In genomic region chr14:122181078-122181814, GRCm38 (mm10) we compare ENCODE assay signal across 8 mouse cellular contexts. TPM values are rescaled to one million over a fixed set of nuclear protein-coding genes. Genes with fewer than 3 reads are reported as not detected.
DNase-seq lines count a peak whose midpoint lies in the region; ATAC-seq and TF ChIP-seq lines count a peak whose summit lies in the region.

Gene Clybl, plus strand, starts transcription at chr14:122181704.

- H3K27me3 ChIP-seq in forebrain, embryonic 15.5 days, result 0 out of 2 replicates have a peak, but pooled peaks cover 3% of the 10 kb centered on the region
- H3K27me3 ChIP-seq in lung, embryonic 14.5 days (ENCODE audit: insufficient read depth, low read length), result no peaks in the 10 kb centered on the region
- H3K27me3 ChIP-seq in thymus, adult 2 months (ENCODE audit: control insufficient read depth, insufficient read depth, low read length), result no peaks in the 10 kb centered on the region

- no peak for TF ChIP-seq CTCF in layer of hippocampus, adult 2 months (conservative IDR thresholded peaks at IDR 0.05)
- no peak for TF ChIP-seq CTCF in lung, embryonic 14.5 days (IDR thresholded peaks at IDR 0.05; ENCODE audit: low read depth)
- TF ChIP-seq CTCF in olfactory bulb, adult 2 months (IDR thresholded peaks at IDR 0.05; ENCODE audit: insufficient read depth, low read depth, low read length), result no peak
- TF ChIP-seq CTCF in thymus, adult 2 months (IDR thresholded peaks at IDR 0.05; ENCODE audit: borderline replicate concordance, control insufficient read depth, extremely low read depth, insufficient read depth, low read length, poor library complexity), result no peak

- in situ Hi-C loops in ES-E14 (cut with MboI; ENCODE audit: low sequenced_read_pairs in 2 of 2, unreplicated experiment in 2 of 2), result no loop called here

- no peaks in the 10 kb centered on the region for H3K9me3 ChIP-seq in ES-E14 (ENCODE audit: control insufficient read depth, insufficient read depth, low read depth, low read length)
- no peaks in the 10 kb centered on the region for H3K9me3 ChIP-seq in forebrain, embryonic 15.5 days
- no peaks in the 10 kb centered on the region for H3K9me3 ChIP-seq in lung, embryonic 14.5 days (ENCODE audit: low read depth, low read length)

- peak within 1 kb of the TSS; percentile 83 for H3K4me2 ChIP-seq in forebrain, embryonic 15.5 days (replicated peaks)
- peak within 1 kb of the TSS; percentile 68 for H3K4me2 ChIP-seq in lung, embryonic 14.5 days

- peak within 1 kb of the TSS; percentile 37; the same call in 1 of the 2 replicates for H3K27ac ChIP-seq in ES-E14 (ENCODE audit: insufficient read depth, low read depth, low read length, poor library complexity, severe bottlenecking)
- H3K27ac ChIP-seq in forebrain, embryonic 15.5 days (replicated peaks), result no peak within 1 kb of the TSS
- H3K27ac ChIP-seq in layer of hippocampus, adult 2 months, result peak within 1 kb of the TSS; percentile 91
- peak within 1 kb of the TSS; percentile 32 for H3K27ac ChIP-seq in lung, embryonic 14.5 days (ENCODE audit: low read depth)
- H3K27ac ChIP-seq in olfactory bulb, adult 2 months (ENCODE audit: insufficient read depth, low read depth, low read length), result no peak within 1 kb of the TSS
- no peak within 1 kb of the TSS for H3K27ac ChIP-seq in thymus, adult 2 months (ENCODE audit: control insufficient read depth, insufficient read depth, low read length)

- no peaks in the 10 kb centered on the region for H3K36me3 ChIP-seq in ES-E14 (ENCODE audit: control insufficient read depth, insufficient read depth, low read length, poor library complexity, severe bottlenecking)
- no peaks in the 10 kb centered on the region for H3K36me3 ChIP-seq in forebrain, embryonic 15.5 days
- H3K36me3 ChIP-seq in lung, embryonic 14.5 days (ENCODE audit: insufficient read depth), result no peaks in the 10 kb centered on the region
- no peaks in the 10 kb centered on the region for H3K36me3 ChIP-seq in thymus, adult 2 months (ENCODE audit: control insufficient read depth, insufficient read depth, low read length)

- ATAC-seq in forebrain, embryonic 15.5 days (replicated peaks), result peak; percentile 97
- ATAC-seq in lung, embryonic 14.5 days (ENCODE audit: insufficient read depth), result peak; percentile 99

- TF ChIP-seq POLR2A in olfactory bulb, adult 2 months (IDR thresholded peaks at IDR 0.05; ENCODE audit: insufficient read depth, low read depth, low read length), result no peak
- peak; percentile 42; the same call in 1 of the 2 replicates for TF ChIP-seq POLR2A in thymus, adult 2 months (IDR thresholded peaks at IDR 0.05; ENCODE audit: control insufficient read depth, extremely low read depth, insufficient read depth, low read length, poor library complexity)

- peaks cover 6 to 8% of the 10 kb centered on the region in 2 experiments; a peak in 3 of 4 replicates for H3K4me1 ChIP-seq in ES-E14 (ENCODE audit: control insufficient read depth in 2 of 2, insufficient read depth in 2 of 2, low read length in 2 of 2, poor library complexity in 1 of 2)
- H3K4me1 ChIP-seq in forebrain, embryonic 15.5 days, result peaks cover 9% of the 10 kb centered on the region
- 0 out of 2 replicates have a peak, but pooled peaks cover 4% of the 10 kb centered on the region for H3K4me1 ChIP-seq in lung, embryonic 14.5 days (ENCODE audit: insufficient read depth)
- H3K4me1 ChIP-seq in olfactory bulb, adult 2 months (ENCODE audit: control insufficient read depth, insufficient read depth, low read length), result 0 out of 2 replicates have a peak, but pooled peaks cover 2% of the 10 kb centered on the region
- 0 out of 2 replicates have a peak, but pooled peaks cover 2% of the 10 kb centered on the region for H3K4me1 ChIP-seq in thymus, adult 2 months (replicated peaks; ENCODE audit: control insufficient read depth, insufficient read depth, low read length)

- peak within 1 kb of the TSS; percentile 72 for H3K9ac ChIP-seq in ES-E14 (ENCODE audit: insufficient read depth, low read depth, low read length, poor library complexity, severe bottlenecking)
- peak within 1 kb of the TSS; percentile 68 for H3K9ac ChIP-seq in forebrain, embryonic 15.5 days (replicated peaks)
- H3K9ac ChIP-seq in lung, embryonic 14.5 days, result peak within 1 kb of the TSS; percentile 75

- WGBS in forebrain, embryonic 15.5 days, result 3% methylated on average over 43 of the region's 45 CpGs
- WGBS in lung, embryonic 14.5 days, result 2% methylated on average over 45 of the region's 45 CpGs
- WGBS in olfactory bulb, adult 2 months, result 8% methylated on average over 45 of the region's 45 CpGs
- 9% methylated on average over 45 of the region's 45 CpGs for WGBS in thymus, adult 2 months

- peak; percentile 87 for DNase-seq in ES-E14 (ENCODE audit: low read depth, low spot score)
- peak; percentile 95 for DNase-seq in cerebellum, adult 11-12 months
- peak; percentile 93 for DNase-seq in heart, postnatal 25 days (ENCODE audit: low spot score)
- DNase-seq in layer of hippocampus, adult 2 months (ENCODE audit: low spot score in 2 of 2), result peak; percentile 91 to 93
- peak; percentile 96 for DNase-seq in lung, embryonic 14.5 days
- peak; percentile 93 for DNase-seq in thymus, adult 2 months

- intact Hi-C loops in heart, postnatal 25 days (cut with DNase I), result loop anchor here (10.0 kb wide), 1 partner anchor 294 kb away; the partner anchor contains the start of gene Zic2

- peak within 1 kb of the TSS; percentile 74 to 98 for H3K4me3 ChIP-seq in ES-E14 (ENCODE audit: insufficient read depth in 1 of 2, low read depth in 1 of 2, low read length in 2 of 2, poor library complexity in 1 of 2, severe bottlenecking in 1 of 2)
- peak within 1 kb of the TSS; percentile 80 for H3K4me3 ChIP-seq in forebrain, embryonic 15.5 days
- H3K4me3 ChIP-seq in layer of hippocampus, adult 2 months, result peak within 1 kb of the TSS; percentile 81
- peak within 1 kb of the TSS; percentile 70 for H3K4me3 ChIP-seq in lung, embryonic 14.5 days (ENCODE audit: low read depth, low read length)
- H3K4me3 ChIP-seq in olfactory bulb, adult 2 months (ENCODE audit: insufficient read depth, low read depth, low read length), result peak within 1 kb of the TSS; percentile 54
- H3K4me3 ChIP-seq in thymus, adult 2 months (ENCODE audit: control insufficient read depth, insufficient read depth, low read length), result peak within 1 kb of the TSS; percentile 81

TF ChIP-seq in ES-E14, 5 proteins besides CTCF, POLR2A, EP300 and RAD21:
- TF ChIP-seq ZNF384 (IDR thresholded peaks at IDR 0.05; ENCODE audit: low read depth, low read length) (no peak), MAFK (IDR thresholded peaks at IDR 0.05; ENCODE audit: insufficient read depth, low read depth, low read length) (no peak), ZC3H11A (IDR thresholded peaks at IDR 0.05; ENCODE audit: borderline replicate concordance, low read depth, low read length) (no peak), HCFC1 (IDR thresholded peaks at IDR 0.05; ENCODE audit: borderline replicate concordance, insufficient read depth, low read length) (no peak), CHD2 (IDR thresholded peaks at IDR 0.05; ENCODE audit: low read depth, low read length) (no peak)

RNA-seq across cellular contexts. Expression of gene Clybl, which starts in this region (rescaled TPM):
- 2.6 and 6.7 TPM in 2 replicates for total RNA-seq in ES-E14 (2012; rRNA removed)
- polyA plus RNA-seq in forebrain, embryonic 15.5 days (2015; fragmentation: Nextera tagmentation; extraction: Ambion mirVana), result 10.5 and 12.4 TPM in 2 replicates
- 100 to 1,000 TPM; 113 to 123 TPM for total RNA-seq in heart, postnatal 25 days (2021)
- 10 to 100 TPM; 26.2 to 28.9 TPM for total RNA-seq in layer of hippocampus, adult 2 months (2021)
- 20.1 and 20.7 TPM in 2 replicates for polyA plus RNA-seq in lung, embryonic 14.5 days (2014; fragmentation: Nextera tagmentation; extraction: Ambion mirVana)
- polyA plus RNA-seq in olfactory bulb, adult 2 months (2012; ENCODE audit: insufficient read depth, insufficient read length, low replicate concordance, missing spikeins), result not detected in 2 replicates
- 4.3 and 5.5 TPM in 2 replicates for polyA plus RNA-seq in thymus, adult 2 months (2012; rRNA removed)

Comparison
In these comparisons a context has a peak if more than half of its experiments do, and no peak if none do; other contexts are left out.
1. H3K27ac ChIP-seq: peak in ES-E14 (single experiment), layer of hippocampus, adult 2 months (single experiment) and lung, embryonic 14.5 days (single experiment); none in forebrain, embryonic 15.5 days (single experiment), olfactory bulb, adult 2 months (single experiment) and thymus, adult 2 months (single experiment).
2. Peak in every context shown above with its lines, with median percentiles within 50 percentile points of each other: DNase-seq, H3K4me3 ChIP-seq and H3K9ac ChIP-seq.